Mouse (Mus musculus) thymus, adult 2 months (tissue): ENCODE measurements at regions not wholly inside any gene's neighbourhood (a gene's known extent, or its start where the extent isn't known, plus 50 kb on each side); places are given as distances from the start of the nearest gene placed in this dataset.

Experiments
- CTCF ChIP-seq: fragments of 200-500 bp; IDR thresholded peaks from 2 replicates; pipeline ENCODE4 v1.5.1; 2012; ENCODE audit warnings: mild to moderate bottlenecking, control low read depth, low read length, moderate library complexity, borderline replicate concordance; ENCODE audit not compliant: control insufficient read depth, poor library complexity, insufficient read depth; ENCODE audit errors: extremely low read depth
- POLR2A ChIP-seq: fragments of 200-500 bp; IDR thresholded peaks from 2 replicates; pipeline ENCODE4 v1.6.1; 2012; ENCODE audit warnings: mild to moderate bottlenecking, low read length, control low read depth, moderate library complexity; ENCODE audit not compliant: control insufficient read depth, poor library complexity, insufficient read depth; ENCODE audit errors: extremely low read depth

DNA sequence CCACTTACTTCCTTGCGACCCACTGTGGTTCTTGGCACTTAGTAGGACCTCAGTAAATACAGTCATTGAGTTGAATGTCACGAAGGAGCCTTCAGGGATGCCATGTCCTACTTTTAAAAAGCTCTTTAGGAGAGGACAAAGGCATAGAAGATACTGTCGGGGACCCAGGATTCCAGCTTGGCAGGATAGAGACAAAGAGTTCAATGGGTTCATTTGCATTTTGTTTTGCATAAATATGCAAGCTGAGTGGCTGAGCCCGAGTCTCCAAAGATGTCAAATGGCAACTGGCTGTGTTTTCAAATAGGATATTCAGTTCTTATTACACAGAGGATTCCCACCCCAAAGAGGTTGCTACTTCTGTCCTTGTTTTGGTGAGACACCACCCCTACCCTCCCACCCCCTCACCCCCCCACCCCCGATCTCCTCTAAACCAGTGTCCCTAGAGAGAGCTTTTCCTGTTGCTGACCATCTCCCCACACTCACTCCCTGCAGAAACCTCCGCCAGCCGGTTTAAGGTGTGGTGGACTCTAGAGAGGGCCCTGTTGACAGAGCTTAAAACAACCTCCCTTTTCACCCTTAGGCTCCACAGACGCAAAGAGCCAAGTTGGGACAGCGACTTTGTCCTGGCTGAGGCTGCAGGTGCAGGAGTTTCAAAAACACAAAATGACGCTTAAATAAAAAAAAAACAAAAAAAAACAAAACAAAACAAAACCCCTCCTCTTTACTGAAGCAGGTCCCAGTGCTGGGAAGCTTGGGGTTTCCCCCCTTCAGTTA, 57.9 kb downstream of the Sox9 start:
- TF ChIP-seq CTCF = no peak
- no peak for TF ChIP-seq POLR2A
